Mouse (Mus musculus) stomach, postnatal 0 days (tissue): ENCODE results near the gene Meltf. TPM values are rescaled to one million over a fixed set of nuclear protein-coding genes. Genes with fewer than 3 reads are reported as not detected.

ENCODE experiments used
- ATAC-seq: fragments of 200-750 bp; cut with Nextera tagmentation; 2 replicates; pipeline ENCODE4 v1.8.0; 2017; ENCODE audit not compliant: low FRiP score, low TSS enrichment
- DNase-seq: peaks from one replicate; pipeline ENCODE4 v3.0.0-alpha.2; 2016; ENCODE audit warnings: low spot score
- H3K27ac ChIP-seq: fragments of 300-500 bp; sonication (generic); replicated peaks from 2 replicates; pipeline ENCODE4 v1.5.1; 2014; ENCODE audit warnings: mild to moderate bottlenecking, control low read depth
- H3K27me3 ChIP-seq: fragments of 300-500 bp; sonication (generic); 2 replicates; pipeline ENCODE4 v1.6.1; 2014; ENCODE audit warnings: low read length; ENCODE audit not compliant: control insufficient read depth, insufficient read depth
- H3K36me3 ChIP-seq: fragments of 300-500 bp; sonication (generic); 2 replicates; pipeline ENCODE4 v1.6.1; 2014; ENCODE audit warnings: low read length, mixed read lengths; ENCODE audit not compliant: control insufficient read depth, insufficient read depth
- H3K4me1 ChIP-seq: fragments of 300-500 bp; sonication (generic); replicated peaks from 2 replicates; pipeline ENCODE4 v1.6.1; 2014; ENCODE audit warnings: antibody characterized with exemption; ENCODE audit not compliant: control insufficient read depth, insufficient read depth
- H3K4me2 ChIP-seq: fragments of 300-500 bp; sonication (generic); replicated peaks from 2 replicates; pipeline ENCODE4 v1.6.1; 2014; ENCODE audit warnings: low read depth, mild to moderate bottlenecking, control low read depth, moderate library complexity
- H3K4me3 ChIP-seq: fragments of 300-500 bp; sonication (generic); 2 replicates; pipeline ENCODE4 v1.5.1; 2014; ENCODE audit warnings: low read depth, low read length, control low read depth
- H3K9ac ChIP-seq: fragments of 300-500 bp; sonication (generic); 2 replicates; pipeline ENCODE4 v1.6.1; 2014; ENCODE audit warnings: mild to moderate bottlenecking, low read length, control low read depth, mixed read lengths
- H3K9me3 ChIP-seq: fragments of 300-500 bp; sonication (generic); 2 replicates; pipeline ENCODE4 v1.6.1; 2016; ENCODE audit warnings: low read length; ENCODE audit not compliant: control insufficient read depth
- CTCF ChIP-seq: IDR thresholded peaks from 2 replicates; pipeline ENCODE4 v1.5.1; 2016; ENCODE audit warnings: antibody characterized with exemption, low read depth, mild to moderate bottlenecking, moderate library complexity
- EP300 ChIP-seq: optimal IDR thresholded peaks from 2 replicates; pipeline ENCODE3; 2016; ENCODE audit warnings: antibody characterized with exemption
- WGBS: fragments of 180-500 bp; shearing (Covaris S2); extraction: QIAGEN DNeasy Blood & Tissue Kit; methylation state at CpG from one replicate; pipeline ENCODE4 v1.1.7; 2014; 5-methylcytosine and 5-hydroxymethylcytosine counted together
- polyA plus RNA-seq: library from polyadenylated mRNA; unstranded; fragments of >200 nt; fragmentation: Nextera tagmentation; extraction: Ambion mirVana; gene quantifications from 2 replicates; pipeline ENCODE4 v1.2.1, GENCODE M21; 2015

Meltf gene
- polyA plus RNA-seq, 1 experiment from 2014 or later = not detected

- ATAC-seq (no peak), DNase-seq (no peak)
- Histone ChIP-seq H3K4me1 (no peaks in the 10 kb centered on the region), H3K4me2 (no peak overlapping the region), H3K36me3 (peaks cover 8% of the 10 kb centered on the region; the same call in 1 of the 2 replicates), H3K27me3 (no peaks in the 10 kb centered on the region), H3K9ac (no peak overlapping the region), H3K9me3 (no peaks in the 10 kb centered on the region), H3K27ac (no peak overlapping the region), H3K4me3 (no peak overlapping the region)
- TF ChIP-seq EP300 = no peak
- no peak for TF ChIP-seq CTCF
- WGBS = 71% methylated on average over 4 of the region's 4 CpGs
These were observed 10.9 kb upstream of the Meltf start for GRCm38 (mm10) chr16:31867736-31868135.

- Histone ChIP-seq H3K9ac (no peak overlapping the region), H3K36me3 (0 out of 2 replicates have a peak, but pooled peaks cover 3% of the 10 kb centered on the region), H3K9me3 (no peaks in the 10 kb centered on the region), H3K4me1 (no peaks in the 10 kb centered on the region), H3K4me2 (no peak overlapping the region), H3K27ac (no peak overlapping the region), H3K4me3 (no peak overlapping the region), H3K27me3 (no peaks in the 10 kb centered on the region)
- no peak for ATAC-seq
- DNase-seq = no peak
- WGBS = 92% methylated on average over 8 of the region's 8 CpGs
- TF ChIP-seq CTCF (no peak), EP300 (no peak)
These were observed 4.9 kb upstream of the Meltf start for GRCm38 (mm10) chr16:31873721-31874120.

GRCm38 (mm10) chr16:31875391-31875790, 3.2 kb upstream of the Meltf start:
- no peak for ATAC-seq
- Histone ChIP-seq H3K27me3 (no peaks in the 10 kb centered on the region), H3K4me3 (no peak overlapping the region), H3K27ac (no peak overlapping the region), H3K4me1 (no peaks in the 10 kb centered on the region), H3K9me3 (no peaks in the 10 kb centered on the region), H3K36me3 (0 out of 2 replicates have a peak, but pooled peaks cover 3% of the 10 kb centered on the region), H3K4me2 (no peak overlapping the region), H3K9ac (no peak overlapping the region)
- TF ChIP-seq EP300 (no peak), CTCF (no peak)
- 93% methylated on average over 4 of the region's 4 CpGs for WGBS
- DNase-seq = no peak

- TF ChIP-seq CTCF = no peak
- TF ChIP-seq EP300 = no peak
- Histone ChIP-seq H3K36me3 (no peaks in the 10 kb centered on the region), H3K9me3 (no peaks in the 10 kb centered on the region), H3K4me1 (no peaks in the 10 kb centered on the region), H3K9ac (no peak overlapping the region), H3K27me3 (no peaks in the 10 kb centered on the region), H3K27ac (no peak overlapping the region), H3K4me3 (no peak overlapping the region), H3K4me2 (no peak overlapping the region)
- WGBS = 73% methylated on average over 10 of the region's 10 CpGs
- no peak for ATAC-seq
- no peak for DNase-seq
These were observed 2.2 kb upstream of the Meltf start for GRCm38 (mm10) chr16:31876386-31876785.

DNA sequence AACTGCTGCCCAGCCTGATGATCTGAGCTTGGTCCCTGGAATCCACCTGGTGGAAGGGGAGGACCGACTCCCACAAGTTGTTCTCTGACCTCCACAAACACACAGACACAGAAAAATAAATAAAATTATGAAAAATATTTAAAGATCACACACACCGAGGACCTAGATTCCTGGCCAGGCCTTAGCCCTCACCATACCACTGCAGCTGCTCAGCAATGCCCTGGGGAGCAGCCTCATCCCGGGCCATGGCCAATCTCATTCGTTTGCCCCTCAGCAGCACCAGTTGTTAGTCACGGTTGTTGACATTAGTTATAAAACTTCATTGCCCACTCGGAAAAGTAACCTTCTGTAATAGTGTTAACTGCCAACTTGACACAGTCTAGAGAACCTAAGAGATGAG, 558 bp upstream of the Meltf start:
- Histone ChIP-seq H3K9me3 (no peaks in the 10 kb centered on the region), H3K4me3 (no peak overlapping the region), H3K4me1 (no peaks in the 10 kb centered on the region), H3K27ac (no peak overlapping the region), H3K27me3 (no peaks in the 10 kb centered on the region), H3K9ac (no peak overlapping the region), H3K36me3 (no peaks in the 10 kb centered on the region), H3K4me2 (no peak overlapping the region)
- ATAC-seq (no peak), DNase-seq (no peak)
- TF ChIP-seq CTCF (no peak), EP300 (no peak)
- 61% methylated on average over 6 of the region's 6 CpGs for WGBS

DNA sequence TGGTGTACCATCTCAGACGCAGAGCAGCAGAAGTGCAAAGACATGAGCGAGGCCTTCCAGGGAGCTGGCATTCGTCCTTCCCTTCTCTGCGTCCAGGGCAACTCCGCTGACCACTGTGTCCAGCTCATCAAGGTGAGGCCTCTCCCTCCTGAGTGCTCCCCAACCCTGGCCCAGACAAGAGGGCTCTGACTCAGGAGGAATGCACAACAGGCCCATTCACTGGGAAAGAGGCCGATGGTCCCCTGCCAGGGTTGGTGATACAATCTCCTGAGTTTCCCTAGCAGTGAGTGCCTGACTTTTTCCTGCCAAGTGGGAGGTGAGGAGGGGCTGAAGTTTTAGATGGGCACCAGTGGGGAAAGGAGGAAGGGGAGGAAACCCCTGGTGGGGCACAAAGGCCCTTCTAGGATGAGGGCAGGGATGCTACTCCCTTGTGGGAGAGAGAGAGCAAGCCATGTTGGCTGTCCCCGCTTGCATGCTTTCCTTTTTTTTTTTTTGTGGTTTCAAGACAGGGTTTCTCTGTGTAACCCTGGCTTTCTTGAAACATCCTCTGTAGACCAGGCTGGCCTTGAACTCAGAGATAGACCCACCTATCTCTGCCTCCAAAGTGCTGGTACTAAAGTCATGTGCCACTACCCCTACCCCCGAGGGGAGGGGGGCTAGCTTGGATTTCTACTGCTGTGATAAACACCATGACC, 1.7 kb downstream of the Meltf start:
- H3K9me3 ChIP-seq = no peaks in the 10 kb centered on the region

More for the DNA sequence above, 1.7 kb downstream of the Meltf start:
- TF ChIP-seq EP300 (no peak), CTCF (no peak)
- no peak overlapping the region for H3K9ac ChIP-seq
- no peak overlapping the region for H3K4me2 ChIP-seq
- no peak overlapping the region for H3K27ac ChIP-seq
- DNase-seq (no peak), ATAC-seq (no peak)
- no peaks in the 10 kb centered on the region for H3K36me3 ChIP-seq
- 77% methylated on average over 8 of the region's 8 CpGs for WGBS
- H3K27me3 ChIP-seq = no peaks in the 10 kb centered on the region
- H3K4me1 ChIP-seq = no peaks in the 10 kb centered on the region
- H3K4me3 ChIP-seq = no peak overlapping the region
